Mouse (Mus musculus) forebrain, embryonic 13.5 days (tissue): Measurements from ENCODE around the gene Zbtb1. TPM values are rescaled to one million over a fixed set of nuclear protein-coding genes. Genes with fewer than 3 reads are reported as not detected.

ENCODE experiments used
- ATAC-seq: fragments of 200-750 bp; cut with Nextera tagmentation; 2 replicates; pipeline ENCODE4 v1.8.0; 2017
- H3K27ac ChIP-seq: fragments of 300-500 bp; sonication (generic); 2 replicates; pipeline ENCODE4 v1.5.1; 2015; ENCODE audit warnings: inconsistent platforms, mild to moderate bottlenecking, moderate library complexity
- H3K27me3 ChIP-seq: fragments of 300-500 bp; sonication (generic); 2 replicates; pipeline ENCODE4 v1.6.1; 2015; ENCODE audit warnings: mild to moderate bottlenecking, inconsistent platforms
- H3K36me3 ChIP-seq: fragments of 300-500 bp; sonication (generic); 2 replicates; pipeline ENCODE4 v1.6.1; 2015; ENCODE audit warnings: mild to moderate bottlenecking, inconsistent platforms; ENCODE audit not compliant: poor library complexity, severe bottlenecking
- H3K4me1 ChIP-seq: fragments of 300-500 bp; sonication (generic); 2 replicates; pipeline ENCODE4 v1.6.1; 2015; ENCODE audit warnings: inconsistent platforms
- H3K4me2 ChIP-seq: fragments of 300-500 bp; sonication (generic); 2 replicates; pipeline ENCODE4 v1.6.1; 2015; ENCODE audit warnings: inconsistent platforms, mild to moderate bottlenecking, moderate library complexity
- H3K4me3 ChIP-seq: fragments of 300-500 bp; sonication (generic); 2 replicates; pipeline ENCODE4 v1.5.1; 2015; ENCODE audit warnings: mild to moderate bottlenecking, inconsistent platforms
- H3K9ac ChIP-seq: fragments of 300-500 bp; sonication (generic); 2 replicates; pipeline ENCODE4 v1.6.1; 2015; ENCODE audit warnings: mild to moderate bottlenecking, inconsistent platforms
- H3K9me3 ChIP-seq: fragments of 300-500 bp; sonication (generic); replicated peaks from 2 replicates; pipeline ENCODE4 v1.6.1; 2016; ENCODE audit warnings: inconsistent platforms
- WGBS: fragments of 180-500 bp; shearing (Covaris S2); methylation state at CpG from one replicate; pipeline ENCODE4 v1.1.7; 2015; 5-methylcytosine and 5-hydroxymethylcytosine counted together
- polyA plus RNA-seq: library from polyadenylated mRNA; unstranded; fragments of >200 nt; fragmentation: Nextera tagmentation; extraction: Ambion mirVana; gene quantifications from 2 replicates; pipeline ENCODE4 v1.2.1, GENCODE M21; 2015

Zbtb1 gene
- polyA plus RNA-seq, 1 experiment from 2014 or later, result 5.6 TPM

DNA sequence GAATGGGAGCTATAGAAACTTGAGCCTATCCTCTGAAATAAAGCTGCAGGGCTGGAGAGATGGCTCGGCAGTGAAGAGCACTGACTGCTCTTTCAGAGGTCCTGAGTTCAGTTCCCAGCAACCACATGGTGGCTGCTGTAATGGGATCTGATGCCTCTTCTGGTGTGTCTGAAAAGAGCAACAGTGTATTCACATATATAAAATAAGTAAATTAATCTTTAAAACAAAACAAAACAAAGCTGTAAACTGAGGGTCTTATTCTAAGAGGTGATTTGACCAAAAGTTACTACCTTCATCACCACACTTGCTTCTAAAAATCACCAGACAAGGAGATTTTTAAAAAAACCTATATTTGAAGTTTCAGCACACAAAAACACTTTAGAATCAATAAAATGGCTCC lies 9.2 kb upstream of the Zbtb1 start:
- Histone ChIP-seq H3K36me3 (peaks cover 4% of the 10 kb centered on the region; the same call in 1 of the 2 replicates), H3K4me1 (no peaks in the 10 kb centered on the region), H3K4me2 (no peak overlapping the region), H3K27ac (no peak overlapping the region), H3K27me3 (no peaks in the 10 kb centered on the region), H3K9ac (no peak overlapping the region), H3K9me3 (no peaks in the 10 kb centered on the region), H3K4me3 (no peak overlapping the region)
- ATAC-seq, result no peak
- WGBS, result 36% methylated on average over 1 of the region's 1 CpGs

DNA sequence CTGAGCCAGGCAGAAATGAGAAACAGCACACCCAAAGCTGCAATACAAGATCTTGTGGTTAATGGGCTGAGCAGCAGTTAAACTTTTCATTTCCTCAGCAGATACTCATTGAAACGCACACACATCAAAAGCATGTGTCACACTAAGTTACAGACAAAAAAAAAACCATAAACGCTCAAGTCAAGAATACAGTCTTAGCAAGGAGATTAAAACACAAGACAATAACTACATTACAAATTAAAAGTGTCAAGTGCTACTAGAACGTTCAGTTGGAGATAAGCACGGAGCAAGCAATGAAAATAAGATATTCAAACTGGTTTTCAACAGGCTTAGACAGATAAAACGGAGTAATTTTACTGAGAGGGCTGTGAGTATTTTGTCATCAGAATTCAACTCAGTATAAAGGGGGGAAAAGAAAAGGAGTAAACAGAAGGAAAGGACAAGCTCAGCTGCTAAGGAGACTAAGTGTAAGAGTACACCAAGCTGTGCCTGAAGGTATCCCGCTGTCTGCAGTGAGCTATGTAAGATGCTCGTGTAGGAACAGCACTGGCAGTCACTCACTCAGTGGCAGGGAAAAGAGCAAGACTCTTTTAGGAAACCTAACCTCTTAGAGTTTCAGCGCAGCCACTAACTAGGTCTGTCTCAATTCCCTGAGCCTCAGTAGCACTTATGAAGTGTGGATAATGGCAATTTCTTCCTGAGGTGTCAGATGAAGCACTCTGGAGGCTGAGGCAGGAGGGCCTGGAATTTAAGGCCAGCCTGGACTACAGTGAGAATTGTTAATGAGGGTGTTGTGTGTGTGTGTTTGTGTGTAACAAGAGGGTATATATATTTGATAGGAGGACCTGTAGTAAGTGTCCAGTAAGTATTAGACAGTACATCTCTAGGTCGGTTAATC lies 8.4 kb upstream of the Zbtb1 start:
- no peak for ATAC-seq
- Histone ChIP-seq H3K36me3 (peaks cover 4% of the 10 kb centered on the region; the same call in 1 of the 2 replicates), H3K4me3 (no peak overlapping the region), H3K9me3 (no peaks in the 10 kb centered on the region), H3K4me2 (no peak overlapping the region), H3K4me1 (peaks cover 6% of the 10 kb centered on the region), H3K27ac (no peak overlapping the region), H3K9ac (no peak overlapping the region), H3K27me3 (no peaks in the 10 kb centered on the region)
- 67% methylated on average over 9 of the region's 9 CpGs for WGBS

DNA sequence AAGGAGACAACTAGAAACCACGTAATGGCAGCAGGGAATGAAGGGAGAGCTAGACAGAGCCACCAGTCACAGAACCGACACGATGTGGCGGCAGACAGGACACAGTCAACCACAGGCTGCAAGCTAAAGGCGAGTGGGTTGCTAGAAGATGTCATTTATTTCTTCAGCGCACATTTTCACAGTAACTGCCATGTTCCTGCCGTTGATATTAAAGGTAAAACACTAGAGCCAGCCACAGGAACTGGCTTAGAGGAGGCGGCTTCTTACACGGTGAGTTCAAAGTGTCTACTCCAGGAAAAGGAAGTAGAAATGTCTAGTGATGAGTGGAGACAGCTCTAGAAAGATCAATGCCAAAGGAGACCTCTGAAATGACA lies 7.8 kb upstream of the Zbtb1 start:
- Histone ChIP-seq H3K4me3 (no peak overlapping the region), H3K4me2 (no peak overlapping the region), H3K9ac (no peak overlapping the region), H3K4me1 (peaks cover 13% of the 10 kb centered on the region), H3K9me3 (no peaks in the 10 kb centered on the region), H3K36me3 (peaks cover 3% of the 10 kb centered on the region; the same call in 1 of the 2 replicates), H3K27me3 (no peaks in the 10 kb centered on the region), H3K27ac (no peak overlapping the region)
- WGBS, result 90% methylated on average over 9 of the region's 9 CpGs
- ATAC-seq, result no peak

DNA sequence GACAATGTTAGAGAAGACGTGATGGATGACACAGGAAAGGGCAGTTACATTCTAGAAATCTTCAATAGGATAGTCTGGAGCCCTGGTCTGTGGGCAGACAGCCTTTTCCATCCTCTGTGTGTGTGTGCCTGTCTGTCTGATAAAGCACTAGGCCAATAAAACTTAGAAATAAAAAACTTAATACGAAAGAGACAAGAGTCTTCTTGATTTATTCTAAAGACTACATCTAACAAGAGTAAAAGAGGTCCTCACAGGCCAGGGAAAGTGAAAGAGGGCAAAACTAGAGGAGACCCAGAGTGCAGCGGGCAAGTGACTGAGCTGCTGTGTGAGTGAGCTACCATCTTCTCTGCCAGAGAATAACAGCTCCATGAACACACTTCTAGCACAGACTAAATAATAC lies 3.8 kb upstream of the Zbtb1 start:
- Histone ChIP-seq H3K27ac (no peak overlapping the region), H3K4me1 (peaks cover 28% of the 10 kb centered on the region), H3K27me3 (no peaks in the 10 kb centered on the region), H3K9ac (no peak overlapping the region), H3K36me3 (no peaks in the 10 kb centered on the region), H3K9me3 (no peaks in the 10 kb centered on the region), H3K4me3 (no peak overlapping the region), H3K4me2 (no peak overlapping the region)
- no peak for ATAC-seq
- 89% methylated on average over 3 of the region's 3 CpGs for WGBS

DNA sequence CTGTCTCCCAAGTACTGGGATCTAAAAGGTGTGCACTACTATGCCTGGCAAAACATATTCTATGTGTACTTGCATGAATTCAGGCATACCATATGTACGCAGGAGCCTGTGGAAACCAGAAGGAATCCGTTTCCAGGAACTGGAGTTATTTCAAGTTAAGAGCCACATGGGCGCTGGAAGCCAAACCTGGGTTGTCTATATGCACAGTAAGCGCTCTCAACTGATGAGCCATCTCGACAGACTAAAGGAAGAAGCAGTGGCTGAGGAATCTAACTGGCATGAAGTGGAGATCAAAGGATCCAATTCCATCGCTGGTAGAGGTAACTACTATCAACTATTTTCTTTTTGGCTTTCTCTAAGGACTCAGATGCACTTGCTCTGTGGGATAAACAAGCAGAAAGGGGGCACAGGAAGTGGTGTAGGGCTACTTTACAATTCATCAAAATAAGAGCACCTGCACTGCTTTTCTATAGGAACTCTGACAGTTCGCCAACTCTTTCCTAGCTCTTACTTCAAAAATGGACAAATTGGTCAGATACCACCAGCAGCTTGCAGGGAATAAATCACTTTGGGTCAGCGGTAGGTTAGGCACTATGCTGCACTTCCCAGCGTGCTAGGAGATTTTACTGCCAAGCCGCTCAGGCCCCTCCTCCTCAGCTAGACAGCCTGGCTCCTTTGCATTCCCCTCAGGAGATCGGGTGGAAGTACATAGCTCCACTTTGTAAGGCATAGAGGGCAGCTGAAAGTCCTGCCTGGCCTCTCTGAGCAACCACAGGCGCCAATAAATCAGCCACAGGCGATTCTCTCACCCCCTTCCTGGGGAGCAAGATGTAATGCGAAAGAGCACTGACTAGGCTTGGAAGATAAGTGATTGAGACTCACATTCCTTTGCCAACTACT lies 2.7 kb upstream of the Zbtb1 start:
- no peak for ATAC-seq
- no peaks in the 10 kb centered on the region for H3K27me3 ChIP-seq
- peak overlapping the region; percentile 40; the same call in 1 of the 2 replicates for H3K27ac ChIP-seq
- peaks cover 39% of the 10 kb centered on the region for H3K4me1 ChIP-seq
- 32% methylated on average over 14 of the region's 14 CpGs for WGBS
- H3K4me2 ChIP-seq, result peak overlapping the region; percentile 84
- H3K9me3 ChIP-seq, result no peaks in the 10 kb centered on the region
- H3K36me3 ChIP-seq, result no peaks in the 10 kb centered on the region
- H3K9ac ChIP-seq, result peak overlapping the region; percentile 99
- H3K4me3 ChIP-seq, result peak overlapping the region; percentile 88

DNA sequence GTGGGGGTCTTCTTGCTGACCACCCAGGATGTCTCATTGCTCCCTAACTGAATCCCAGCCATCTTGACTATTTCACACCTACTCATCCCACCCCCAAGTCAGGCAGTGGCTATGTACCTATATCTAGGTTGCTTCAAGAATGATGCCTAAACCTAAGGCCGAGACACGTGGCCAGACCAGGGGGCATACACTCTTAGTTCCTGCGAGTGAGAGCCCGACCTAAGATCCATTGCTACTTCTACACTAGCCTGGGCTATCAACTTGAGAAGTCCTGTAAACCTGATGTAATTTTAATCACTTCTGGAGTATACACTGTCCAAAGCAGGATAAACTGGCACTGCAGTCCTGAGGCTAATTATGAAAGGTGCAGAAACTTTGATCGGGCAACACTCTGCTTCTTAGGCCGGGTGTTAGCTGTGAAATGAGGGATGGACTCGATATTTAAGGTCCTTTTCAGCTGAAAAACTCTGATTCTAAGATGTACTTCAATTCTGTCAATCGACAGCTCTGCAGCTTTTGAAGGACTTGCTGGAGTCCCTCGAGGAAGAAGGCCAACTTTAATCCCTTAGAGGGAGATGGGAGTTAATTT lies 1.8 kb upstream of the Zbtb1 start:
- peak overlapping the region; percentile 88 for H3K4me3 ChIP-seq
- H3K9me3 ChIP-seq, result no peaks in the 10 kb centered on the region
- H3K27ac ChIP-seq, result peak overlapping the region; percentile 98; the same call in 1 of the 2 replicates
- peak overlapping the region; percentile 99 for H3K9ac ChIP-seq
- 8% methylated on average over 9 of the region's 9 CpGs for WGBS
- H3K36me3 ChIP-seq, result no peaks in the 10 kb centered on the region
- ATAC-seq, result no peak
- no peaks in the 10 kb centered on the region for H3K27me3 ChIP-seq
- peaks cover 46% of the 10 kb centered on the region for H3K4me1 ChIP-seq
- H3K4me2 ChIP-seq, result peak overlapping the region; percentile 84

DNA sequence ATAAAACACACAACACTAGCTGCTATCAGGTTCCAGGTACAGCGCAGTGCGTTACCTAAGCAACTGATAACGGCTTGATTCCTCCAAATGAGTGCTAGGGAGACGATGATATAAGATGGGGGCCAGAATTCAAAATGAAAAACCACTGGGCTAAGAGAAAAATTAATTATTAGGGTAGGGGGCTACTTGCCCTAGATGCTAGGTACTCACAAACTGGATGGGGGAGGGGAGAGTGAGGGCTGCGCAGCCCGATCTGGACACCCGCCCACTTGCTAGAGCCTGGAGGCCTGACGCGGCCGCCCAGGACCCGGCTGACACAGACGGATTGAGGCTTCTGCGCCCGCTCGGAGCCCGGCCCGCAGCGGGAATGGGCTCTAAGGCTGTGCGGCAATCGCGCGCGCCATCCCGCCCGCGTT lies 1.3 kb upstream of the Zbtb1 start:
- WGBS, result under 1% methylated on average over 17 of the region's 26 CpGs
- H3K9ac ChIP-seq, result peak overlapping the region; percentile 99

DNA sequence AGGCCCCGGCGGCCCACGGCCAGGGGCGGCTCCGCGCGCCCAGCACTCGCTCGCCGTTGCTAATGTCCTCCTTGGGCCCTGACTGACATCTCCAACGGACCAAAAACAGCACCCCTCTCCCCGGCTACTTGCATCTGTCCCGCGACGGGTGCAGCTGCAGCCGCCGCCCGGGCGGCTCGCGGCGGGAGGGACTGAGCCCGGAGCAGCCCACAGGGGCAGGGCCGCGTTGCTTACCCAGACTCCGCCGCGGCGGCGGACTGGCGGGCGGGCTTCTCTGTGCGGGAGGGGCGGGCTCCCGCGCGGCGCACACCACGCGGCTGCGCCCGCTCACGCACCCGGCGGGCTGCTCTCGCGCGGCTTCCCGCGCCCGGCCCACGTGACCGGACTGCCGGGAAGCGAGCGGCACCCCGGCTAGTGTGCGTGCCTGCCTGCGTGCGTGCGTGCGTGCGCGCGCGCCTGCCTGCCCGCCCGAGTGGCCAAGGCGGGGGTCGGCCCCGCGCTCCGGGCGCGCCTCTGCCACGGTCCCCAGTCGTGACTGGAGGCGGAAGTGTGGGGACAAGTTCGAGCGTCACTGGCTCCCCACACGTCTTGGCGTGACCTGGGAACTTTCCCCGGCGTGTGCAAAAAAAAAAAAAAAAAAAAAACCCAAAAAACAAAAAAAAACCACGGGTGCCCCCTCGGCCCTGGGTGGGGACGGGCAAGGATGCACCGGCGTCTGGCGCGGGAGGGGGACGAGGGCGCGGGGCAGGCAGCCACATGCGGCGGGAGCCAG lies 674 bp upstream of the Zbtb1 start, which contains the start of gene Zbtb25:
Gene Zbtb25, minus strand, starts transcription at position 397 of the 772 bp plus-strand sequence.
- Histone ChIP-seq H3K4me2 (peak within 1 kb of the TSS; percentile 84), H3K4me1 (peaks cover 49% of the 10 kb centered on the region), H3K27me3 (no peaks in the 10 kb centered on the region), H3K4me3 (peak within 1 kb of the TSS; percentile 88), H3K9ac (peak within 1 kb of the TSS; percentile 99), H3K9me3 (no peaks in the 10 kb centered on the region), H3K36me3 (no peaks in the 10 kb centered on the region), H3K27ac (peak within 1 kb of the TSS; percentile 98)
- under 1% methylated on average over 50 of the region's 96 CpGs for WGBS
- peak; percentile 92 for ATAC-seq

More for the DNA sequence above, 1.3 kb upstream of the Zbtb1 start:
- no peaks in the 10 kb centered on the region for H3K36me3 ChIP-seq
- H3K27me3 ChIP-seq, result no peaks in the 10 kb centered on the region
- peak overlapping the region; percentile 84 for H3K4me2 ChIP-seq
- ATAC-seq, result peak; percentile 57
- peak overlapping the region; percentile 88 for H3K4me3 ChIP-seq
- H3K4me1 ChIP-seq, result peaks cover 46% of the 10 kb centered on the region
- peak overlapping the region; percentile 98 for H3K27ac ChIP-seq
- H3K9me3 ChIP-seq, result no peaks in the 10 kb centered on the region

DNA sequence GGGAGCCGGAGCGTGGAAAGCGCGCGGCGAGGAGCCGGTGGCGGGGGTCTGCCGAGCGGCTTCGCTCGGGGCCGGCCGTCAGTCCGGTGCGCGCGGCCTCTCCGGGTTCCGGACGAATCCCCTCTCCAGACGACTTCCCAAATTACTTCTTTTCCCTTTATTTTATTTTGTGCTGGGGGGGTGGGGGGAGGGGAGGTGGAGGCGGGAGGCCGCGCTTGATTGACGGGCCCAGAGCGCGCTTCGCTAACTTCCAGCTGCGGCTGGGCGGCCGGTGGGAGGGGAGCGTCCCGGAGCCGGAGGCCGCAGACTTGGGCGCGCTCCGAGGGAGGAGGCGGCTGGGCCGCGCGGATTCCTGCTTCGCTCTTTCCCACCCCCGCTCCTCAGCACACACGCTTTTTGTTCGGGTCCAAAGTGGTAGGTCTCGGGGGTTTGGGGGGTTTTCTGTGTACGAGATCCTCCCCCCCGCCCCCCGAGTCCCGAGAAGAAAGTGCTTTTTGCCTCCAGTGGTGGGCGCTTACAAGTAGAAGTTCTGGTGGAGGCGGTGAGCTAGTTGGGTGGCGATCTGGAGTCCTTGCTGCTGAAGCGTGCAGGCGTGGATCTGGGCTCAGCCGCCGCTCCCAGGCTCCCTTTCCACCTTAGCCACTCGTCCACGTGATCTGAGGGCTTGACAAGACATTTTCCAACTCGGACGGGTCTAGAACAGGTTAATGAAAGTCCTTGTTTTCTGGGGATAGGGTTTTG lies 935 bp downstream of the Zbtb1 start:
- H3K4me3 ChIP-seq, result peak overlapping the region; percentile 88
- WGBS, result under 1% methylated on average over 50 of the region's 63 CpGs
- peak overlapping the region; percentile 84 for H3K4me2 ChIP-seq
- no peaks in the 10 kb centered on the region for H3K9me3 ChIP-seq
- H3K4me1 ChIP-seq, result peaks cover 47% of the 10 kb centered on the region
- H3K27me3 ChIP-seq, result no peaks in the 10 kb centered on the region
- ATAC-seq, result peak; percentile 34
- H3K36me3 ChIP-seq, result no peaks in the 10 kb centered on the region
- peak overlapping the region; percentile 99 for H3K9ac ChIP-seq
- peak overlapping the region; percentile 98 for H3K27ac ChIP-seq

DNA sequence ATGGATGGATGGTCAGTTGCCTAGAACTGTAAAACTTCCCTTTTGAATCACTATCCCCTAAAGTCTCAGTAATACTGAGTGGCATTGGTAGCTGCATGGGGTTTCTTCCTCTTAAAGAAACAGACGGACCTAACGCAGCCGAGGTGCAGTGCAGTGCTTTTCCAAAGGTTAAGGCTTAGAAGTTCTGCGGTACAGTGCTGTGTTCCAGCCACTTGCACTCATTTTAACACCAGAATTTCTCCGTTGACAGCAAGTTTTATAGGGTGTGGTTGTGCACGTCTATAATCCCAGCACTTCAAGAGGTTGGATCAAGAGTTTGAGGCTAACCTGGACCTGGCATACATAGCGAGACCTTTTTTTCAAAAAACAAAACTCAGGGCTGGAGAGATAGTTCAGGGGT lies 2.0 kb downstream of the Zbtb1 start:
- 50% methylated on average over 7 of the region's 7 CpGs for WGBS

More for the DNA sequence above, 2.0 kb downstream of the Zbtb1 start:
- H3K27me3 ChIP-seq, result no peaks in the 10 kb centered on the region
- peak overlapping the region; percentile 84 for H3K4me2 ChIP-seq
- peak overlapping the region; percentile 88 for H3K4me3 ChIP-seq
- H3K4me1 ChIP-seq, result peaks cover 38% of the 10 kb centered on the region
- peak overlapping the region; percentile 99; the same call in 1 of the 2 replicates for H3K9ac ChIP-seq
- H3K36me3 ChIP-seq, result no peaks in the 10 kb centered on the region
- no peak for ATAC-seq
- no peaks in the 10 kb centered on the region for H3K9me3 ChIP-seq
- H3K27ac ChIP-seq, result no peak overlapping the region
